Mouse (Mus musculus): ENCODE results near the gene Brk1. TPM values are rescaled to one million over a fixed set of nuclear protein-coding genes. Genes with fewer than 3 reads are reported as not detected.

The Brk1 gene
- polyA plus RNA-seq, 1 experiment from 2014 or later = 188 TPM

DNA sequence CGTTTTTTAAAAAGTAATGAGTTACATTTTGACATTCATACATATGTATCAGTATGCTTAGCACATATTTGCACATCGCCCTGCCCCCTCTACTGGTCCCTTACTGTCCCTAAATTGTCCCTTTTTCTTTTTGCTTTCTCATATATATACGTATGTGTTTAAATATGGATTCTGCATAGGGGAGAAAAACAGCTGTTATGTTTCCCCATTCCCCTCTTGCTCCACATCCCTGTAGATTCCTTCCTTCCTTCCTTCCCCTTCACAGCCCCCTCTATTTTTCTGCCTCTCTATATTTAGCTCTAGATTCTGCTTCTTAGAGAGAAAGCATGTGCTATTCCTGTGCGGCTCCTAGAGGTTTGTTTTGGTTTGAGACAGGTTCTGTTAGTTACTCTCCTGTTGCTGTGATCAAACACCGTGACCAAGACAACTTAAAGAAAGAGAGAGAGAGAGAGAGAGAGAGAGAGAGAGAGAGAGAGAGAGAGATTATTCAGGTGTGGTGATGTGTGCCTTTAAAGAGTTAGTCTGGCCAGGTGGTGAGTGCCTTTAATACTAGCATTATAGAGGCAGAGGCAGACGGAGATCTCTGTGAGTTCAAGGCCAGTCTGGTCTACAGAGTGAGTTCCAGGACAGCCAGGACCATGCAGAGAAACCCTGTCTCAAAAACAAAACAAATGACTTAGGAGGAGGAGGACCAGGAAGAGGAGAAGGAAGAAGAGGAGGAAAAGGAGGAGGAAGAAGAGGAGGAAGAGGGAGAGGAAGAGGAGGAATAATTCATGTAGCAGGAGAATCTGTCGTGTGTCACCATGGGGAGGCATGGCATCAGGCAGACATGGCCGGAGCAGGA is 55.3 kb downstream of the Brk1 start:
- peaks cover 21% of the 10 kb centered on the region for H3K4me1 ChIP-seq (ENCODE audit: control insufficient read depth, insufficient read depth, low read length)
- no peak overlapping the region for H3K4me3 ChIP-seq (ENCODE audit: low read depth, low read length)
- no peak for ATAC-seq (replicated peaks; ENCODE audit: insufficient number of reproducible peaks, low FRiP score, low TSS enrichment)
- peak overlapping the region; percentile 22; the same call in 1 of the 2 replicates for H3K4me2 ChIP-seq
- H3K27ac ChIP-seq (ENCODE audit: low read depth, low read length) = peak overlapping the region; percentile 22; the same call in 1 of the 2 replicates
- WGBS (ENCODE audit: insufficient replicate concordance) = 57% methylated on average over 8 of the region's 8 CpGs
- no peaks in the 10 kb centered on the region for H3K27me3 ChIP-seq (ENCODE audit: control insufficient read depth, insufficient read depth, low read length)
- no peaks in the 10 kb centered on the region for H3K36me3 ChIP-seq (ENCODE audit: control insufficient read depth, insufficient read depth, low read length)
- no peak overlapping the region for H3K9ac ChIP-seq (ENCODE audit: low read depth, low read length)
- H3K9me3 ChIP-seq (replicated peaks; ENCODE audit: control insufficient read depth, low read length) = no peaks in the 10 kb centered on the region

DNA sequence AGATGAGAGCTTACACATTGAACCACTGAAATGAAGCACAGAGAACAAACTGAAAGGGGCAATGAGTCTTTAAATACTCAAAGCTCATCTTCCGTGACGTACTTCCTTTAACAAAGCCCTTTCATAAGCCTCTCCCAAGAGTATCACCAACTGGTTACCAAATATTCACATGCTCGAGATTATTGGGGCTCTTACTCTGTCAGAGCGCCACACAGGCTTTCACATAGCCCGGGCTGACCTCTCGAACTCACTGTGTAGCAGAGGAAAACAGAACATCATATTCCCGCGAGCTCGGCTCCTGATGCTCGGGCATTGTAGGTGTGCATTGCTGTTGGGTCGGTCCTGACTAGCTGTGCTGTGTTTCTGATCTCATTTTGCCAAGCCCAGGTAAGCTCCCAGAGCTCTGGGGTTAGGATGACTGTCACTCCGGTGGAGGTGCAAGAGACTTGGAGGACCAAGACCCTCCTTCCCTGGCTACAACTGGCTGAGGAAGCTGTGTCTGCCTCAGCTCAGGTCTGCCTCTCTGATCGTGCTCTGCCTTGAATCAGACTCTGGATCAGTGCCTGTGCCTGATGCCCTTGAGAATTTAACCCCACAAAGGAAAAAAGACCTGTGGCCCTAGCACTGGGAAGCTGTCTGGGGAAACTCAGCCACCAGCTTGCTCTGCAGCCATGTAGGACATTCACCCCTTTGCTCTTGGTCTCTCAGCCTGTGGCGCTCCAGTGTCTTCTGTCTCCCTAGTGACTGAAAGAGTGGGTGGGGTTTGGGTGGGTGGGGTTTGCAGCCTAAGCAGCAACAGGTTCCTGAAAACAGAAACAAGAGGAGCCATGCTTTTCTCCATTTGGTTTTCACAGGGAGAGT is 56.1 kb downstream of the Brk1 start:
- Histone ChIP-seq H3K27me3 (ENCODE audit: control insufficient read depth, insufficient read depth, low read length) (no peaks in the 10 kb centered on the region), H3K4me2 (no peak overlapping the region), H3K27ac (ENCODE audit: low read depth, low read length) (0 out of 2 replicates have a peak overlapping the region, but pooled peaks have one; percentile 22), H3K4me1 (ENCODE audit: control insufficient read depth, insufficient read depth, low read length) (peaks cover 21% of the 10 kb centered on the region), H3K36me3 (ENCODE audit: control insufficient read depth, insufficient read depth, low read length) (no peaks in the 10 kb centered on the region), H3K9me3 (replicated peaks; ENCODE audit: control insufficient read depth, low read length) (no peaks in the 10 kb centered on the region), H3K9ac (ENCODE audit: low read depth, low read length) (no peak overlapping the region), H3K4me3 (ENCODE audit: low read depth, low read length) (no peak overlapping the region)
- no peak for ATAC-seq (replicated peaks; ENCODE audit: insufficient number of reproducible peaks, low FRiP score, low TSS enrichment)
- 61% methylated on average over 14 of the region's 14 CpGs for WGBS (ENCODE audit: insufficient replicate concordance)

DNA sequence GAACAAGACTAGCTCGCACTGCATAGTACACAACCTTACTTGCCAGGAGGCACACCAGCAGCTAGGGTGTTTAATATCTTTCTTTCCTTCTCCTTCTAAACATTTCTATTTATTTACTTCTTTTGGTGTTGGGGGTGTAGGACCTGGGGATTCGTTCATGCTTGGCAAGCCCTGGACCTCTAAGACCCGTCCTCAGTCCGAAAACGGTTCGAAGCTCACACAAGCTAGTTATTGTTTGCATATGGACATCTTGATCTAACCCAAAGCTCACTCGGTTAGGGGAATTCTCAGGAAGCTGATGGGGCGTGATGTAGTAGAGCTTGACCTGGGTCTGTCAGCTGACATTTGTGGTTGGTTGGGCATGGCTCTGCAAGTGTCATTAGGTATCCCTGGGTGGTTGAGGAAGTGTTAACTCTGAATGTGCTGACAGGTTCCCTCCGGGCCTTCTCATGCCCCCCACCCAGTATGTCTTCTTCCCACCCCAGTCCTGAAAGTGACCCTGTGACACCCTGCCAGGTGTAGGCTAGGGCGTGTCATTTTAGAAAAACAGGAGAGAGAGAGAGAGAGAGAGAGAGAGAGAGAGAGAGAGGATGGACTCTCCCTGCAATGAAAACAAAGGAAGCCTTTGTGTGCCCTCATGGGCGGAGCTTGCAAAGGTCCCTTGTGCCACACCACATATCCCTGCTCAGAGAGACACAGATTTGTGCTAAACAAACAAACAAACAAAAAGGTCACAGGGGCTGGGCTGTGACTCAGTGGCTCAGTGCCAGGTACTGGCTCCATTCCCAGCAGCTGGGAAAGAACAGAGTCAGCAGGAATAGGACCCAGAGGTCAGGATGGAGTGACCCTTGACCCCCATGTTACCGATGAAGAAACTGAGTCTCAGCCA is 57.0 kb downstream of the Brk1 start:
- Histone ChIP-seq H3K27ac (ENCODE audit: low read depth, low read length) (0 out of 2 replicates have a peak overlapping the region, but pooled peaks have one; percentile 22), H3K27me3 (ENCODE audit: control insufficient read depth, insufficient read depth, low read length) (no peaks in the 10 kb centered on the region), H3K36me3 (ENCODE audit: control insufficient read depth, insufficient read depth, low read length) (no peaks in the 10 kb centered on the region), H3K4me1 (ENCODE audit: control insufficient read depth, insufficient read depth, low read length) (peaks cover 21% of the 10 kb centered on the region), H3K4me2 (no peak overlapping the region), H3K9me3 (replicated peaks; ENCODE audit: control insufficient read depth, low read length) (no peaks in the 10 kb centered on the region), H3K4me3 (ENCODE audit: low read depth, low read length) (no peak overlapping the region), H3K9ac (ENCODE audit: low read depth, low read length) (no peak overlapping the region; the same call in 1 of the 2 replicates)
- no peak for ATAC-seq (replicated peaks; ENCODE audit: insufficient number of reproducible peaks, low FRiP score, low TSS enrichment)
- WGBS (ENCODE audit: insufficient replicate concordance) = 59% methylated on average over 12 of the region's 12 CpGs

DNA sequence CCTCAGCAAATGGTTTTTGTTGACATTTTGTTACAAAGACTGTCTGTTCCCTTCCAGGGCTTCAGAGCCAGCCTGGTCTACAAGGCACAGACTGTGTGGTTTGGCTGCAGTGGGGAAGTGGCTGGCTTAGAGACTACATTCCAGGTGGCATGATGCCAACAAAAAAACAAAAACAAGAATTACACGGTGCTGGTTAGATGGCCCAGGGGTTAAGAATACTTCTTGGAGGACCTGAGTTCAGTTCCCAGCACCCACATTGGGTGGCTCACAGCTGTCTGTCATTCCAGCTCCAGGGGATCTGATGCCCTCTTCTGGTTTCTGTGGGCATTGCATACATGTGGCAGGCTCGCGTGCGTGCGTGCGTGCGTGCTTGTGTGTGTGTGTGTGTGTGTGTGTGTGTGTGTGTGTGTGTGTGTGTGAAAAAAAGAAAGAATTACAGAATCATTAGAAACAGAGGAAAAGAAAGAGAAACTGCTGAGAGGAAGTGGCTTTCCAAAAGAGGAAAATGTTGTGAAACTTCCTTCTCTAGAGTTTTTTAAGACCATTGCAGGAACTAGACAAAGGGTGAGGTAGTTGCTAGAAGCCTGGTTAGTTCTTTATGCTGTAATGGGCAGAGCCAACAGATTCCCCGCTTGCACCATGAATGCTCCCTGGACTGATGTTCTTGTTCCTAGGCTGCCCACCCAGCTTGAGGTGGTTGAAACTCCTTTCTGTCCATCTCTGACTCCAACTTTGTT is 58.6 kb downstream of the Brk1 start:
- Histone ChIP-seq H3K9me3 (replicated peaks; ENCODE audit: control insufficient read depth, low read length) (no peaks in the 10 kb centered on the region), H3K4me3 (ENCODE audit: low read depth, low read length) (no peak overlapping the region), H3K27me3 (ENCODE audit: control insufficient read depth, insufficient read depth, low read length) (no peaks in the 10 kb centered on the region), H3K27ac (ENCODE audit: low read depth, low read length) (no peak overlapping the region), H3K4me2 (no peak overlapping the region), H3K4me1 (ENCODE audit: control insufficient read depth, insufficient read depth, low read length) (peaks cover 21% of the 10 kb centered on the region), H3K36me3 (ENCODE audit: control insufficient read depth, insufficient read depth, low read length) (no peaks in the 10 kb centered on the region), H3K9ac (ENCODE audit: low read depth, low read length) (no peak overlapping the region)
- no peak for ATAC-seq (replicated peaks; ENCODE audit: insufficient number of reproducible peaks, low FRiP score, low TSS enrichment)
- 95% methylated on average over 8 of the region's 8 CpGs for WGBS (ENCODE audit: insufficient replicate concordance)

DNA sequence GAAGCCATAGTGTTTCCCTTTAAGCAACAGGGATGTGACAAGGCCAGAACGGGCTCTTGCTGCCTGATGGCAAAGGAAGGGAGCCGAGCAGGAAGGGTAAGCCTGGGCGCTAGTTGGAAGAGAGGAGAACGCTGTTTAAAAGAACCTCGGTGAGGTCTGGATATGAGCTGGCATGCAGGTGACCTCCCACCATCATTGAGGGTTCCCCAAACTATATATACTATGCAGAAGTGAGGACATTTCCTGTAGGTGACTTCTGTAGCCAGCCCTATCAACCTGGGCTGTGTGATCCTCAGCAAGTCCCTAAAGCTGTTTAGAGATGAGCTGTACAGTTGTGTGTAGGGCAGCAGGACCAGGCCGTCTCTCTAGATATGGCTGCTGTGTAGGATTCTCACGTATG is 59.7 kb downstream of the Brk1 start:
- WGBS (ENCODE audit: insufficient replicate concordance) = 85% methylated on average over 7 of the region's 7 CpGs
- Histone ChIP-seq H3K9me3 (replicated peaks; ENCODE audit: control insufficient read depth, low read length) (no peaks in the 10 kb centered on the region), H3K27me3 (ENCODE audit: control insufficient read depth, insufficient read depth, low read length) (no peaks in the 10 kb centered on the region), H3K9ac (ENCODE audit: low read depth, low read length) (no peak overlapping the region), H3K36me3 (ENCODE audit: control insufficient read depth, insufficient read depth, low read length) (no peaks in the 10 kb centered on the region), H3K4me3 (ENCODE audit: low read depth, low read length) (no peak overlapping the region), H3K4me2 (no peak overlapping the region), H3K27ac (ENCODE audit: low read depth, low read length) (no peak overlapping the region), H3K4me1 (ENCODE audit: control insufficient read depth, insufficient read depth, low read length) (peaks cover 26% of the 10 kb centered on the region)
- ATAC-seq (replicated peaks; ENCODE audit: insufficient number of reproducible peaks, low FRiP score, low TSS enrichment) = no peak

Other genes starting within 250 kb of the Brk1 start
- gene Tada3, start 226.9 kb upstream of the Brk1 start, polyA plus RNA-seq (2014; fragmentation: Nextera tagmentation; extraction: Ambion mirVana) = 43.3 and 44.8 TPM in 2 replicates
- 166 and 179 TPM in 2 replicates for gene Arpc4, start 226.7 kb upstream of the Brk1 start, polyA plus RNA-seq (2014; fragmentation: Nextera tagmentation; extraction: Ambion mirVana)
- 1.5 and 2.6 TPM in 2 replicates for gene Ttll3, start 215.5 kb upstream of the Brk1 start, polyA plus RNA-seq (2014; fragmentation: Nextera tagmentation; extraction: Ambion mirVana)
- gene Rpusd3, start 185.4 kb upstream of the Brk1 start, polyA plus RNA-seq (2014; fragmentation: Nextera tagmentation; extraction: Ambion mirVana) = 15.9 and 21.2 TPM in 2 replicates
- gene Cidec, start 169.0 kb upstream of the Brk1 start, polyA plus RNA-seq (2014; fragmentation: Nextera tagmentation; extraction: Ambion mirVana) = not detected in 2 replicates
- 58.9 and 65.8 TPM in 2 replicates for gene Jagn1, start 162.2 kb upstream of the Brk1 start, polyA plus RNA-seq (2014; fragmentation: Nextera tagmentation; extraction: Ambion mirVana)
- 0.72 TPM in 2 replicates for gene Il17re, start 146.3 kb upstream of the Brk1 start, polyA plus RNA-seq (2014; fragmentation: Nextera tagmentation; extraction: Ambion mirVana)
- gene Il17rc, start 133.3 kb upstream of the Brk1 start, polyA plus RNA-seq (2014; fragmentation: Nextera tagmentation; extraction: Ambion mirVana) = 2.6 and 3.1 TPM in 2 replicates
- gene Creld1, start 121.5 kb upstream of the Brk1 start, polyA plus RNA-seq (2014; fragmentation: Nextera tagmentation; extraction: Ambion mirVana) = 31.1 and 37.2 TPM in 2 replicates
- gene Prrt3, start 102.8 kb upstream of the Brk1 start, polyA plus RNA-seq (2014; fragmentation: Nextera tagmentation; extraction: Ambion mirVana) = 0.23 and 0.27 TPM in 2 replicates
- gene Emc3, start 73.1 kb upstream of the Brk1 start, polyA plus RNA-seq (2014; fragmentation: Nextera tagmentation; extraction: Ambion mirVana) = 79.5 and 83.4 TPM in 2 replicates
- 11.5 and 12.6 TPM in 2 replicates for gene Fancd2, start 73.1 kb upstream of the Brk1 start, polyA plus RNA-seq (2014; fragmentation: Nextera tagmentation; extraction: Ambion mirVana)
- 0.41 and 0.57 TPM in 2 replicates for gene Fancd2os, start 4.1 kb upstream of the Brk1 start, polyA plus RNA-seq (2014; fragmentation: Nextera tagmentation; extraction: Ambion mirVana)
- gene Vhl, start 19.2 kb downstream of the Brk1 start, polyA plus RNA-seq (2014; fragmentation: Nextera tagmentation; extraction: Ambion mirVana) = 31.2 and 40.9 TPM in 2 replicates
- gene Irak2, start 33.7 kb downstream of the Brk1 start, polyA plus RNA-seq (2014; fragmentation: Nextera tagmentation; extraction: Ambion mirVana) = 6.7 and 7.2 TPM in 2 replicates
- 0.93 and 1.1 TPM in 2 replicates for gene Tatdn2, start 92.3 kb downstream of the Brk1 start, polyA plus RNA-seq (2014; fragmentation: Nextera tagmentation; extraction: Ambion mirVana)
- gene Ghrl, start 115.1 kb downstream of the Brk1 start, polyA plus RNA-seq (2014; fragmentation: Nextera tagmentation; extraction: Ambion mirVana) = 0.66 and 0.69 TPM in 2 replicates
- gene Sec13, start 136.0 kb downstream of the Brk1 start, polyA plus RNA-seq (2014; fragmentation: Nextera tagmentation; extraction: Ambion mirVana) = 246 and 266 TPM in 2 replicates